Mouse (Mus musculus): ENCODE measurements around the gene Reg3d.

DNA sequence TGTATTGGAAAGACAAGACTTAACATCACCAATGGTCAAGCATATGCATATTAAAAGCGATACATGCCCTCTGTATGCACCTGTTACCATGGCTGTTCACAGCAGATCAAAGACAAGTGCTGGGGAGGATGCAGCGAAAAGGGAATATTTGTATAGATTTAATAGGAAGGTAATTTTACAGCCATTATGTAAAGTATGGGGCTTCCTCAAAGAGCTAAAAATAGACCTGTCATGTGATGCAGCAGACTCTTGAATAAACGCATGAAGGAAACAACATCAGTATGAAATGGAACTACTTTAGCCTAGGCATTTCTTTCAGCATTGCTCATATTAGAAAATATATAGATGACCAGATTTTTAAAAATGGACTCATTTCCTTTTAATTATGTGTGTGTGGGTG, 6.9 kb upstream of the Reg3d start:
- TF ChIP-seq CTCF (IDR thresholded peaks at IDR 0.05; ENCODE audit: borderline replicate concordance, insufficient read depth, low read length) (no peak), POLR2A (IDR thresholded peaks at IDR 0.05; ENCODE audit: low read depth, low read length) (no peak)

Measured in embryonic fibroblast, embryonic 13.5 days (primary cell).